Mouse (Mus musculus): ENCODE data around the gene Cenpv. TPM values are rescaled to one million over a fixed set of nuclear protein-coding genes. Genes with fewer than 3 reads are reported as not detected.
A peak's percentile ranks its signal among the peaks of the same experiment; 100 is the strongest.

Cenpv gene
- polyA plus RNA-seq (2015; fragmentation: Nextera tagmentation; extraction: Ambion mirVana), result 17.8 and 19.6 TPM in 2 replicates

- peak; percentile 64 for DNase-seq
- no peaks in the 10 kb centered on the region; the same call in 1 of the 2 replicates for H3K36me3 ChIP-seq
- peak; percentile 78 for ATAC-seq (ENCODE audit: low read depth)
- H3K4me3 ChIP-seq (replicated peaks), result peak within 1 kb of the TSS; percentile 84
- peaks cover 26% of the 10 kb centered on the region for H3K4me1 ChIP-seq (replicated peaks)
- H3K4me2 ChIP-seq, result peak within 1 kb of the TSS; percentile 95
- H3K9ac ChIP-seq, result peak within 1 kb of the TSS; percentile 91
- H3K27ac ChIP-seq, result peak within 1 kb of the TSS; percentile 79
- H3K9me3 ChIP-seq (replicated peaks), result no peaks in the 10 kb centered on the region
- peaks cover 22% of the 10 kb centered on the region for H3K27me3 ChIP-seq
- WGBS (ENCODE audit: insufficient replicate concordance), result 8% methylated on average over 46 of the region's 57 CpGs
Measured at GRCm38 (mm10) chr11:62539089-62539890, at the start of gene Cenpv. Gene Cenpv (minus strand): TSS chr11:62539261.

- no peak overlapping the region for H3K4me2 ChIP-seq
- WGBS (ENCODE audit: insufficient replicate concordance), result 62% methylated on average over 5 of the region's 5 CpGs
- no peak overlapping the region for H3K4me3 ChIP-seq (replicated peaks)
Measured at GRCm38 (mm10) chr11:62587034-62587433, 48.0 kb upstream of the Cenpv start.

DNA sequence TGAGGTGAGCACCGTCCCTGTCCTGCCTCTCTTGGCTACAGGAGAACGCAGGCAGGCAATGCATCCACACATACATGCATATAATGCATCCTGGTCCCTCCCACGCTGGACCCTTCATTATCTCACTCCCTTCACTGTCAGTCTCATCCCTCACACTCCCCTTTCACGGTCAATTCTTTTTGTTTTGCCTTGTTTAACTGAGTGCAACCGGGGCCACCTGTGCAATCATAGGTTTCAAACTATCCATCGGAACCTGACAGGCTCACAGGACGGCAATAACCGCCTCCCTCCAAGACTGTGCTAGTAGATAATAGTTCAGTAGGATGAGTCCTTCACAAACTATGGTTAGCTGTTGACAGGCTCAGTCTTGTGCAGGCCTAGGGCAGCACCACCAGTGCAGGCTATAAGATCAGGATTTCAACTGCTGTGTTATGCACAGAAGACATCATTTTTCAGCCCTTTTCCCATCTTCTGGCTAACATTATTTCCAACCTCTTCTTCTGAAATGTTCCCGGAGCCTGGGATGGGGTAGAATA lies 45.7 kb upstream of the Cenpv start:
- ATAC-seq (ENCODE audit: low read depth) (peak; percentile 38), DNase-seq (no peak)
- Histone ChIP-seq H3K4me2 (no peak overlapping the region), H3K27me3 (no peaks in the 10 kb centered on the region), H3K9ac (no peak overlapping the region), H3K4me3 (replicated peaks) (no peak overlapping the region), H3K9me3 (replicated peaks) (no peaks in the 10 kb centered on the region), H3K36me3 (peaks cover 5% of the 10 kb centered on the region), H3K27ac (peak overlapping the region; percentile 23; the same call in 1 of the 2 replicates), H3K4me1 (replicated peaks) (peaks cover 34% of the 10 kb centered on the region)
- WGBS (ENCODE audit: insufficient replicate concordance), result 61% methylated on average over 9 of the region's 9 CpGs

More at GRCm38 (mm10) chr11:62587034-62587433, 48.0 kb upstream of the Cenpv start:
- no peak for ATAC-seq (ENCODE audit: low read depth)
- DNase-seq, result no peak
- no peak overlapping the region for H3K27ac ChIP-seq
- no peaks in the 10 kb centered on the region for H3K9me3 ChIP-seq (replicated peaks)
- H3K9ac ChIP-seq, result no peak overlapping the region
- H3K27me3 ChIP-seq, result no peaks in the 10 kb centered on the region
- peaks cover 5% of the 10 kb centered on the region for H3K36me3 ChIP-seq
- H3K4me1 ChIP-seq (replicated peaks), result peaks cover 23% of the 10 kb centered on the region

DNA sequence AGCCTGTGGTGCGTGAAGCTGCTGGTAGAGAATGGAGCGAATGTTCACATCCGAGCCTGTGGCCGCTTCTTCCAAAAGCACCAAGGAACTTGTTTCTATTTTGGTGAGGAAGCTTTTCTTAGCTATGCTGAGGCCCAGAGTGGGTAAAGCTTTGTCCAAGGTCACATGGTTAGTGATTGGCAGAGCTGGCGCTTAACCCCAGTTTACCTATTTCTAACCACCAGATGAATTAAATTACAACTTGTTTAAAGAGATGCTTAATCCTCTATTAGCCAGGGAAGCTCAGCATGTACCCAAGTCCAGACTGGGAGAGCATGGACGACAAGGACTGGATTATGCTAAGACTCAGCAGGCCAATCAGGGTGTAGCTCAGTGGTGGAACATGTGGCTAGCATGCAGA lies 44.0 kb upstream of the Cenpv start:
- no peak overlapping the region for H3K4me3 ChIP-seq (replicated peaks)
- WGBS (ENCODE audit: insufficient replicate concordance), result 86% methylated on average over 6 of the region's 6 CpGs

DNA sequence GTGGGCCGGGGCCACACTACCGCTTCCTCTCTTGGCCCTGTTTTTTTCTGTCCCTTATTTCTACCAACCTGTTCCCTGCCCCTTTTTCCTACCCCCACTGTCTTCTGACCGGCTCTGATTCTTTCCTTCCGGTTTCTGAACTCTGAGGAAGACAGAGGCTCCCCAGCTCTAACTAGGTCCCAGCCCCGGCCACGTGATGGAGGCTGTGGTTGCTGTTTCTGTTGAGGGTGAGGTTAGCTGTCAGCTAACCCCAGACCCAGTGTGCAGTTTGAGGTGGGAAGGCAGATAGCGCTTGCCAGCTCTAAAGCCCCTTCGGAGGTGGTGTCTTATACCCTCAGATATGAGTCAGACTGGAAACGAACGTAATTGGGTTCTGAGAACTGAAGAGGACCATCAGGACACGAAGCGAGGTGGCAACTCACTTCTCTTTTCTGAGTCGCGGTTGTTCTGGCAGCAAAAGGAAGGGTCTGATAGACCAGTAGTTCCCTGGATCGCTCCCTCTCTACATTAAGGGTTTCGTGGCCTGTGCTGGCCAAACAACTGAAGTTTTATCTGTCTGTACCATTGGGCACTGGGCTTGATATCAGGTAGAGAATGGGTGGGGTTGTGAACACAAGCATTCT lies 37.6 kb upstream of the Cenpv start:
- H3K27me3 ChIP-seq, result no peaks in the 10 kb centered on the region
- peak overlapping the region; percentile 99 for H3K4me2 ChIP-seq
- H3K9ac ChIP-seq, result peak overlapping the region; percentile 75
- H3K4me1 ChIP-seq (replicated peaks), result peaks cover 62% of the 10 kb centered on the region
- 12% methylated on average over 16 of the region's 16 CpGs for WGBS (ENCODE audit: insufficient replicate concordance)
- peak; percentile 51 for DNase-seq
- peak overlapping the region; percentile 81 for H3K27ac ChIP-seq
- no peaks in the 10 kb centered on the region for H3K9me3 ChIP-seq (replicated peaks)
- peak; percentile 73 for ATAC-seq (ENCODE audit: low read depth)
- H3K36me3 ChIP-seq, result no peaks in the 10 kb centered on the region
- peak overlapping the region; percentile 69 for H3K4me3 ChIP-seq (replicated peaks)

More for the DNA sequence above, 44.0 kb upstream of the Cenpv start:
- H3K4me2 ChIP-seq, result no peak overlapping the region
- H3K9ac ChIP-seq, result no peak overlapping the region
- ATAC-seq (ENCODE audit: low read depth) (no peak), DNase-seq (no peak)
- H3K36me3 ChIP-seq, result peaks cover 5% of the 10 kb centered on the region
- H3K4me1 ChIP-seq (replicated peaks), result peaks cover 49% of the 10 kb centered on the region
- no peaks in the 10 kb centered on the region for H3K9me3 ChIP-seq (replicated peaks)
- no peak overlapping the region for H3K27ac ChIP-seq
- no peaks in the 10 kb centered on the region for H3K27me3 ChIP-seq

- no peaks in the 10 kb centered on the region for H3K36me3 ChIP-seq
- H3K9ac ChIP-seq, result peak overlapping the region; percentile 75
- H3K4me3 ChIP-seq (replicated peaks), result peak overlapping the region; percentile 69
- no peaks in the 10 kb centered on the region for H3K27me3 ChIP-seq
- 3% methylated on average over 27 of the region's 27 CpGs for WGBS (ENCODE audit: insufficient replicate concordance)
- ATAC-seq (ENCODE audit: low read depth) (peak; percentile 69), DNase-seq (peak; percentile 57)
- H3K4me1 ChIP-seq (replicated peaks), result peaks cover 61% of the 10 kb centered on the region
- H3K9me3 ChIP-seq (replicated peaks), result no peaks in the 10 kb centered on the region
- H3K27ac ChIP-seq, result peak overlapping the region; percentile 81
- peak overlapping the region; percentile 99 for H3K4me2 ChIP-seq
Measured at GRCm38 (mm10) chr11:62575659-62576438, 36.8 kb upstream of the Cenpv start.

GRCm38 (mm10) chr11:62575297-62575658 lies 36.2 kb upstream of the Cenpv start:
- Histone ChIP-seq H3K9me3 (replicated peaks) (no peaks in the 10 kb centered on the region), H3K27me3 (no peaks in the 10 kb centered on the region), H3K4me3 (replicated peaks) (peak overlapping the region; percentile 69), H3K27ac (peak overlapping the region; percentile 81), H3K4me1 (replicated peaks) (peaks cover 55% of the 10 kb centered on the region), H3K9ac (peak overlapping the region; percentile 75), H3K36me3 (no peaks in the 10 kb centered on the region), H3K4me2 (peak overlapping the region; percentile 99)
- peak; percentile 66 for ATAC-seq (ENCODE audit: low read depth)
- peak; percentile 74 for DNase-seq
- WGBS (ENCODE audit: insufficient replicate concordance), result under 1% methylated on average over 9 of the region's 9 CpGs

DNA sequence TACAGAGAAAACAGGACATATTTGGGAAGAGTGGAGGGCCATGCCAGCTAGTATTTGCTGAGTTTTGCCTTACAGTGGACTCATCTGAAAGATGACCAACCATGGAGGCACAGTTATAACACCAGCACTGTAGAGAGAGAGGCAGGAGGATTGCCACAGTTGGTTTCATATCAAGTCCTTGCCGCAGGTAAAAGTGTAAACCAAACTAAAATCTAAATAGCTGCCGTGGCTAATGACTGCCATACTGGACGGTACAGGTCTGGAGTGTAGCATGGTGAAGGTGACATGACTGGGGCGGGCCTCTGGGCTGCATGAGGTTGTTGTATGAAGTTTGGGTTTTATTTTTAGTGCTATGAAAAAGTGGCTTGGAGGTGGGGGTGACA lies 35.6 kb upstream of the Cenpv start:
- H3K27ac ChIP-seq, result peak overlapping the region; percentile 24

GRCm38 (mm10) chr11:62573959-62574702 lies 35.1 kb upstream of the Cenpv start, which contains the start of gene Trpv2:
Gene Trpv2 (plus strand): TSS chr11:62574486.
- Histone ChIP-seq H3K9me3 (replicated peaks) (no peaks in the 10 kb centered on the region), H3K9ac (peak within 1 kb of the TSS; percentile 75; the same call in 1 of the 2 replicates), H3K36me3 (no peaks in the 10 kb centered on the region), H3K4me3 (replicated peaks) (peak within 1 kb of the TSS; percentile 69), H3K4me1 (replicated peaks) (peaks cover 46% of the 10 kb centered on the region), H3K27me3 (no peaks in the 10 kb centered on the region), H3K27ac (peak within 1 kb of the TSS; percentile 24), H3K4me2 (peak within 1 kb of the TSS; percentile 99)
- 56% methylated on average over 6 of the region's 6 CpGs for WGBS (ENCODE audit: insufficient replicate concordance)
- DNase-seq (no peak), ATAC-seq (ENCODE audit: low read depth) (no peak)

More for the DNA sequence above, 35.6 kb upstream of the Cenpv start:
- ATAC-seq (ENCODE audit: low read depth) (no peak), DNase-seq (no peak)
- 57% methylated on average over 4 of the region's 4 CpGs for WGBS (ENCODE audit: insufficient replicate concordance)
- H3K4me3 ChIP-seq (replicated peaks), result no peak overlapping the region
- H3K9me3 ChIP-seq (replicated peaks), result no peaks in the 10 kb centered on the region
- peaks cover 50% of the 10 kb centered on the region for H3K4me1 ChIP-seq (replicated peaks)
- H3K9ac ChIP-seq, result no peak overlapping the region
- no peaks in the 10 kb centered on the region for H3K27me3 ChIP-seq
- H3K4me2 ChIP-seq, result peak overlapping the region; percentile 8; the same call in 1 of the 2 replicates
- H3K36me3 ChIP-seq, result no peaks in the 10 kb centered on the region

- H3K27me3 ChIP-seq, result peaks cover 5% of the 10 kb centered on the region; the same call in 1 of the 2 replicates
- no peaks in the 10 kb centered on the region for H3K4me1 ChIP-seq (replicated peaks)
- H3K4me3 ChIP-seq (replicated peaks), result no peak overlapping the region
- no peaks in the 10 kb centered on the region for H3K9me3 ChIP-seq (replicated peaks)
- H3K4me2 ChIP-seq, result no peak overlapping the region
- ATAC-seq (ENCODE audit: low read depth) (no peak), DNase-seq (no peak)
- 48% methylated on average over 3 of the region's 3 CpGs for WGBS (ENCODE audit: insufficient replicate concordance)
- H3K9ac ChIP-seq, result no peak overlapping the region
- H3K27ac ChIP-seq, result no peak overlapping the region
- no peaks in the 10 kb centered on the region for H3K36me3 ChIP-seq
Measured at GRCm38 (mm10) chr11:62568300-62568699, 29.2 kb upstream of the Cenpv start.

Measured in liver, embryonic 13.5 days (tissue).